Mouse (Mus musculus): ENCODE data around the gene Olfr1079.
"Not testable (repeated sequence)": the region's sequence is repeated elsewhere in the genome, so short reads cannot be mapped to it uniquely, and the experiment has no call there.

Olfr1079 gene

GRCm38 (mm10) chr2:86542380-86542779, at the start of gene Olfr1079:
Gene Olfr1079, minus strand, starts transcription at chr2:86542480.
- DNase-seq = no peak

- DNase-seq = not testable (repeated sequence)
Observed at GRCm38 (mm10) chr2:86558135-86558534, 15.9 kb upstream of the Olfr1079 start, which contains the start of gene Olfr1080. Gene Olfr1080, minus strand, starts transcription at chr2:86558235.

- no peak for DNase-seq
Observed at GRCm38 (mm10) chr2:86530991-86531390, 11.3 kb downstream of the Olfr1079 start.

- no peak for DNase-seq
Observed at GRCm38 (mm10) chr2:86508161-86508560, 34.1 kb downstream of the Olfr1079 start, which contains the start of gene Olfr1076. Gene Olfr1076, plus strand, starts transcription at chr2:86508461.

- DNase-seq = no peak
Observed at GRCm38 (mm10) chr2:86487286-86487685, 55.0 kb downstream of the Olfr1079 start, which contains the start of gene Olfr228. Gene Olfr228, minus strand, starts transcription at chr2:86487386.
